Mouse (Mus musculus): Measurements from ENCODE around the gene Ube2dnl2. TPM values are rescaled to one million over a fixed set of nuclear protein-coding genes. Genes with fewer than 3 reads are reported as not detected.

Ube2dnl2 gene
- 0.20 and 0.30 TPM in 2 replicates for polyA plus RNA-seq (2016; fragmentation: Nextera tagmentation; extraction: Ambion mirVana)

DNA sequence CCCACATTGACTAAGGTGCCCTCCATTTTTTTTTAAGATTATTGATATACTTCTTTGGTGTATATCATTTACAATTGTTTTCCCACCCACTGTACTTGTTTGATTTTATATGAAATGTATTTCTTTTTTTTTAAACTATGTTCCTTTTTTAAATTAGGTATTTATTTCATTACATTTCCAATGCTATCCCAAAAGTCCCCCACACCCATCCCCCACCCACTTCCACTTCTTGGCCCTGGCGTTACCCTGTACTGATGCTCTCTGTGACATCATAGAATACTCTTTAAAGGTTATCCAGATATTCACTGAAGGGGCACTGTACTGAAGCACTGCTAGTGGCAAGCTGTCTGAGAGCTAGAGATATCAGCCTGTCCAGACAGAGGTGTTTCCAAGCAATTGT lies at the start of gene Ube2dnl2:
Gene Ube2dnl2, plus strand, starts transcription at position 301 of the 400 bp plus-strand sequence.
- Histone ChIP-seq H3K4me1 (no peaks in the 10 kb centered on the region), H3K9me3 (no peaks in the 10 kb centered on the region), H3K27ac (no peak within 1 kb of the TSS), H3K36me3 (no peaks in the 10 kb centered on the region), H3K4me3 (no peak within 1 kb of the TSS), H3K27me3 (ENCODE audit: insufficient read depth, poor library complexity, severe bottlenecking) (no peaks in the 10 kb centered on the region)
- no peak for DNase-seq (ENCODE audit: low spot score)
- WGBS, result 31% methylated on average over 1 of the region's 1 CpGs

- H3K9me3 ChIP-seq, result no peaks in the 10 kb centered on the region
- DNase-seq (ENCODE audit: low spot score), result no peak
- no peaks in the 10 kb centered on the region for H3K4me1 ChIP-seq
- H3K36me3 ChIP-seq, result no peaks in the 10 kb centered on the region
- H3K27me3 ChIP-seq (ENCODE audit: insufficient read depth, poor library complexity, severe bottlenecking), result no peaks in the 10 kb centered on the region
- H3K27ac ChIP-seq, result no peak overlapping the region
- H3K4me3 ChIP-seq, result no peak overlapping the region
These were observed 11.9 kb upstream of the Ube2dnl2 start for GRCm38 (mm10) chrX:114895489-114895888.

GRCm38 (mm10) chrX:114897506-114897905 lies 9.9 kb upstream of the Ube2dnl2 start:
- no peaks in the 10 kb centered on the region for H3K36me3 ChIP-seq
- no peaks in the 10 kb centered on the region for H3K9me3 ChIP-seq
- H3K4me3 ChIP-seq, result no peak overlapping the region
- H3K27ac ChIP-seq, result no peak overlapping the region
- DNase-seq (ENCODE audit: low spot score), result no peak
- 85% methylated on average over 3 of the region's 3 CpGs for WGBS
- H3K4me1 ChIP-seq, result no peaks in the 10 kb centered on the region
- H3K27me3 ChIP-seq (ENCODE audit: insufficient read depth, poor library complexity, severe bottlenecking), result no peaks in the 10 kb centered on the region

GRCm38 (mm10) chrX:114903391-114903790 lies 4.0 kb upstream of the Ube2dnl2 start:
- no peaks in the 10 kb centered on the region for H3K9me3 ChIP-seq
- H3K27me3 ChIP-seq (ENCODE audit: insufficient read depth, poor library complexity, severe bottlenecking), result no peaks in the 10 kb centered on the region
- no peaks in the 10 kb centered on the region for H3K36me3 ChIP-seq
- DNase-seq (ENCODE audit: low spot score), result no peak
- no peaks in the 10 kb centered on the region for H3K4me1 ChIP-seq
- no peak overlapping the region for H3K27ac ChIP-seq
- H3K4me3 ChIP-seq, result no peak overlapping the region

- no peak for DNase-seq (ENCODE audit: low spot score)
- no peak within 1 kb of the TSS for H3K4me3 ChIP-seq
- no peaks in the 10 kb centered on the region for H3K9me3 ChIP-seq
- H3K4me1 ChIP-seq, result no peaks in the 10 kb centered on the region
- H3K36me3 ChIP-seq, result no peaks in the 10 kb centered on the region
- H3K27ac ChIP-seq, result no peak within 1 kb of the TSS
- H3K27me3 ChIP-seq (ENCODE audit: insufficient read depth, poor library complexity, severe bottlenecking), result no peaks in the 10 kb centered on the region
- WGBS, result 82% methylated on average over 5 of the region's 5 CpGs
These were observed 2.7 kb upstream of the Ube2dnl2 start, which contains the start of gene Ube2dnl1 for GRCm38 (mm10) chrX:114904712-114905111. Gene Ube2dnl1 (plus strand): TSS chrX:114905012.

- no peaks in the 10 kb centered on the region for H3K4me1 ChIP-seq
- H3K27me3 ChIP-seq (ENCODE audit: insufficient read depth, poor library complexity, severe bottlenecking), result no peaks in the 10 kb centered on the region
- H3K27ac ChIP-seq, result no peak overlapping the region
- no peaks in the 10 kb centered on the region for H3K9me3 ChIP-seq
- no peaks in the 10 kb centered on the region for H3K36me3 ChIP-seq
- no peak for DNase-seq (ENCODE audit: low spot score)
- H3K4me3 ChIP-seq, result no peak overlapping the region
- WGBS, result 19% methylated on average over 1 of the region's 1 CpGs
These were observed 47.7 kb downstream of the Ube2dnl2 start for GRCm38 (mm10) chrX:114955066-114955465.

Other genes with a start within 250 kb of the Ube2dnl2 start
- gene Ube2dnl1, start 2.6 kb upstream of the Ube2dnl2 start, polyA plus RNA-seq (2016; fragmentation: Nextera tagmentation; extraction: Ambion mirVana), result not detected in 2 replicates

Data from heart, embryonic 10.5 days (tissue).